Mouse (Mus musculus): Measurements from ENCODE around the gene Zfp526. TPM values are rescaled to one million over a fixed set of nuclear protein-coding genes. Genes with fewer than 3 reads are reported as not detected.

Zfp526 gene
- polyA plus RNA-seq, 1 experiment from 2014 or later, result 3.4 TPM

- DNase-seq (ENCODE audit: low spot score) (no peak), ATAC-seq (ENCODE audit: insufficient number of reproducible peaks, low FRiP score, low TSS enrichment, low read depth) (no peak)
- Histone ChIP-seq H3K27me3 (ENCODE audit: control insufficient read depth, insufficient read depth, low read length) (no peaks in the 10 kb centered on the region), H3K36me3 (ENCODE audit: control insufficient read depth, insufficient read depth, low read length) (0 out of 2 replicates have a peak, but pooled peaks cover 5% of the 10 kb centered on the region), H3K9ac (ENCODE audit: low read length) (no peak overlapping the region), H3K4me2 (ENCODE audit: low read depth, severe bottlenecking) (no peak overlapping the region), H3K4me1 (ENCODE audit: control insufficient read depth, insufficient read depth, low read length) (no peaks in the 10 kb centered on the region), H3K4me3 (ENCODE audit: low read depth, low read length) (no peak overlapping the region), H3K27ac (replicated peaks; ENCODE audit: low read depth, low read length) (no peak overlapping the region), H3K9me3 (ENCODE audit: control insufficient read depth, low read length) (no peaks in the 10 kb centered on the region)
- WGBS, result 87% methylated on average over 16 of the region's 20 CpGs
These were observed 17.6 kb upstream of the Zfp526 start for GRCm38 (mm10) chr7:25203624-25204023.

GRCm38 (mm10) chr7:25205355-25206093 is 15.7 kb upstream of the Zfp526 start:
- DNase-seq (ENCODE audit: low spot score) (no peak), ATAC-seq (ENCODE audit: insufficient number of reproducible peaks, low FRiP score, low TSS enrichment, low read depth) (no peak)
- no peaks in the 10 kb centered on the region for H3K27me3 ChIP-seq (ENCODE audit: control insufficient read depth, insufficient read depth, low read length)
- no peak overlapping the region for H3K4me3 ChIP-seq (ENCODE audit: low read depth, low read length)
- no peak overlapping the region for H3K4me2 ChIP-seq (ENCODE audit: low read depth, severe bottlenecking)
- no peak overlapping the region for H3K27ac ChIP-seq (replicated peaks; ENCODE audit: low read depth, low read length)
- no peaks in the 10 kb centered on the region for H3K4me1 ChIP-seq (ENCODE audit: control insufficient read depth, insufficient read depth, low read length)
- 82% methylated on average over 16 of the region's 16 CpGs for WGBS
- no peaks in the 10 kb centered on the region for H3K9me3 ChIP-seq (ENCODE audit: control insufficient read depth, low read length)
- peaks cover 5% of the 10 kb centered on the region; the same call in 1 of the 2 replicates for H3K36me3 ChIP-seq (ENCODE audit: control insufficient read depth, insufficient read depth, low read length)
- H3K9ac ChIP-seq (ENCODE audit: low read length), result no peak overlapping the region

DNA sequence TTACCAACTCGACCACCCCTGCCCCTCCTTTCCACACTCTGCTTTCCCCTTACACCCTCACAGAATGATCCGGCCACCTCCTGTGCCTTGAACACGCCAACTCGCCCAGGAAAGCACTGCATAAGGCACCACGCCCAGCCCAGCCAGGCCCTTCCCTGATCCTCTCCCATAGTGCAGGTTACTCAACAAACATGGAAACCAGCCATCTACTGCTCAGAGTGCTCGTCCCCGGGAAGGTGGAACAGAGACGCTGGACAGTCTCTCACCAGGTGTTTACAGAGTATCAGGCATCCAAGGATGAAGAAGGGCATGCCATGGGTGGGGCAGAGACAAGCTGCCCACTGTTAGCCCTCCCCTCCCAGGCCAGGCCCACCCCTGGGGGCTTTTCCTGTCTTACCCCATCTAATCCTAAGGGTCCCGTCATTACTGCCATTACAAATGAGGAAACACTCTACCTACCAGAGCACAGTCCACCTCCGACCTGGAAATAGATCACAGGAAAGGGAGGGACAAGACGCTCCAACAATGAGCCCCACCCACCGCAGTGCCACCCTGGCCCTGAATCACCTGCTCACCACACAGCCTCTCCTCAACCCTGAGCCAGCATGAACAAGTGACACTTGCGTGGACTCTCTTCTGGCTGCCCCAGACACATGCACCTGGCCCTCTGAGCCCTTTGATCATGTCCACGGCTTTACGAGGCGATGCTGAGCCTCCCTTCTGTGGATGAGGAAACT is 15.0 kb upstream of the Zfp526 start:
- Histone ChIP-seq H3K9me3 (ENCODE audit: control insufficient read depth, low read length) (no peaks in the 10 kb centered on the region), H3K4me1 (ENCODE audit: control insufficient read depth, insufficient read depth, low read length) (no peaks in the 10 kb centered on the region), H3K36me3 (ENCODE audit: control insufficient read depth, insufficient read depth, low read length) (peaks cover 8% of the 10 kb centered on the region; the same call in 1 of the 2 replicates), H3K4me2 (ENCODE audit: low read depth, severe bottlenecking) (no peak overlapping the region), H3K27me3 (ENCODE audit: control insufficient read depth, insufficient read depth, low read length) (no peaks in the 10 kb centered on the region), H3K9ac (ENCODE audit: low read length) (no peak overlapping the region), H3K4me3 (ENCODE audit: low read depth, low read length) (no peak overlapping the region), H3K27ac (replicated peaks; ENCODE audit: low read depth, low read length) (no peak overlapping the region)
- WGBS, result 86% methylated on average over 16 of the region's 16 CpGs
- ATAC-seq (ENCODE audit: insufficient number of reproducible peaks, low FRiP score, low TSS enrichment, low read depth), result no peak
- no peak for DNase-seq (ENCODE audit: low spot score)

DNA sequence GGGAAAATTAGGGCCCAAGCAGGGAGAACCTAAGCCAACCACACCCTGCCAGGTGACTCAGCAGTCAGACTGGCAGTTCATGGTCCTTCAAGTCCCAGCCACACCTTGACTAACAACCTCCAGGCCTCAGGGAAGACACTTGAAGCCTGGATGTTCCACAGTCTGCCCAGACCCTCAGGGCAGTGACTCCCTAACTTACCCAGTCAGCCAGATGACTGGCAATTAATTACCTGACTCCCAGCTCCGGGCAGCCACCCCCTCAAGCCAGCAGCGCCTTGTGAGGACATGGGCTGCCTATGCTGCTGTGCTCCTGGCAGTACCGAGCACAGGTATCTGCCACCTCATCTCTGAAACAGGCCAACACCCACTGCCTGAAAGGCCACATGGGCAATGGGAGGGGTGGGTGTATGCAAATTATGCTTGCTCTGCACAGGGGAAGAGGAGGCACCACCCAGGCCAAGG is 12.0 kb upstream of the Zfp526 start:
- Histone ChIP-seq H3K36me3 (ENCODE audit: control insufficient read depth, insufficient read depth, low read length) (peaks cover 8% of the 10 kb centered on the region; the same call in 1 of the 2 replicates), H3K27me3 (ENCODE audit: control insufficient read depth, insufficient read depth, low read length) (no peaks in the 10 kb centered on the region), H3K4me1 (ENCODE audit: control insufficient read depth, insufficient read depth, low read length) (no peaks in the 10 kb centered on the region), H3K9ac (ENCODE audit: low read length) (no peak overlapping the region), H3K4me3 (ENCODE audit: low read depth, low read length) (no peak overlapping the region), H3K27ac (replicated peaks; ENCODE audit: low read depth, low read length) (no peak overlapping the region), H3K9me3 (ENCODE audit: control insufficient read depth, low read length) (no peaks in the 10 kb centered on the region), H3K4me2 (ENCODE audit: low read depth, severe bottlenecking) (no peak overlapping the region)
- WGBS, result 59% methylated on average over 3 of the region's 3 CpGs
- no peak for DNase-seq (ENCODE audit: low spot score)
- ATAC-seq (ENCODE audit: insufficient number of reproducible peaks, low FRiP score, low TSS enrichment, low read depth), result no peak

- no peaks in the 10 kb centered on the region for H3K9me3 ChIP-seq (ENCODE audit: control insufficient read depth, low read length)
- H3K9ac ChIP-seq (ENCODE audit: low read length), result no peak overlapping the region
- H3K4me1 ChIP-seq (ENCODE audit: control insufficient read depth, insufficient read depth, low read length), result no peaks in the 10 kb centered on the region
- H3K27me3 ChIP-seq (ENCODE audit: control insufficient read depth, insufficient read depth, low read length), result no peaks in the 10 kb centered on the region
- peaks cover 8% of the 10 kb centered on the region; the same call in 1 of the 2 replicates for H3K36me3 ChIP-seq (ENCODE audit: control insufficient read depth, insufficient read depth, low read length)
- ATAC-seq (ENCODE audit: insufficient number of reproducible peaks, low FRiP score, low TSS enrichment, low read depth), result no peak
- 63% methylated on average over 4 of the region's 4 CpGs for WGBS
- H3K4me3 ChIP-seq (ENCODE audit: low read depth, low read length), result no peak overlapping the region
- no peak overlapping the region for H3K4me2 ChIP-seq (ENCODE audit: low read depth, severe bottlenecking)
- no peak overlapping the region for H3K27ac ChIP-seq (replicated peaks; ENCODE audit: low read depth, low read length)
- DNase-seq (ENCODE audit: low spot score), result no peak
These were observed 10.7 kb upstream of the Zfp526 start for GRCm38 (mm10) chr7:25210482-25210881.

DNA sequence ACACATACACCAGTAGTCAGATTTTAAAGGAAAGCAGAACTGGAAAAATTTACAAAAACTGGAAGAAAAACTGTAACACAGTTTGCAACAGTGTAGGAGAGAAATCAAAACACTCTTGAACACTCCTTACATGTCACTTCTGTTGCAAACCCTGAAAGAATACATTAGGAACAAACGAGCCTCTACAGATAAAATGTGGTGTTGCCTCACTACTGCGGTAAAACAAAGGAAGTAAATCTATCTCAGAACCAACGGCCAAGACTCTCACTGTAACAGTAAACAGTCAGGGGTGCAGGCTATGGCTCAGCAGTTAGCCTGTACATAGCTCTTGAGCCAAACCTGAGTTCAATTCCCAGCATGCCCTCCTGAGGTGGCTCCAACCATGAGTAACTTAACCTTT is 8.1 kb upstream of the Zfp526 start:
- DNase-seq (ENCODE audit: low spot score) (no peak), ATAC-seq (ENCODE audit: insufficient number of reproducible peaks, low FRiP score, low TSS enrichment, low read depth) (no peak)
- WGBS, result 87% methylated on average over 3 of the region's 3 CpGs
- H3K27ac ChIP-seq (replicated peaks; ENCODE audit: low read depth, low read length), result no peak overlapping the region
- no peaks in the 10 kb centered on the region for H3K4me1 ChIP-seq (ENCODE audit: control insufficient read depth, insufficient read depth, low read length)
- no peaks in the 10 kb centered on the region for H3K27me3 ChIP-seq (ENCODE audit: control insufficient read depth, insufficient read depth, low read length)
- H3K4me2 ChIP-seq (ENCODE audit: low read depth, severe bottlenecking), result no peak overlapping the region
- no peak overlapping the region for H3K4me3 ChIP-seq (ENCODE audit: low read depth, low read length)
- H3K9ac ChIP-seq (ENCODE audit: low read length), result no peak overlapping the region
- H3K36me3 ChIP-seq (ENCODE audit: control insufficient read depth, insufficient read depth, low read length), result peaks cover 5% of the 10 kb centered on the region; the same call in 1 of the 2 replicates
- H3K9me3 ChIP-seq (ENCODE audit: control insufficient read depth, low read length), result no peaks in the 10 kb centered on the region

- DNase-seq (ENCODE audit: low spot score) (no peak), ATAC-seq (ENCODE audit: insufficient number of reproducible peaks, low FRiP score, low TSS enrichment, low read depth) (no peak)
- Histone ChIP-seq H3K4me2 (ENCODE audit: low read depth, severe bottlenecking) (no peak overlapping the region), H3K27me3 (ENCODE audit: control insufficient read depth, insufficient read depth, low read length) (no peaks in the 10 kb centered on the region), H3K9ac (ENCODE audit: low read length) (no peak overlapping the region), H3K9me3 (ENCODE audit: control insufficient read depth, low read length) (no peaks in the 10 kb centered on the region), H3K27ac (replicated peaks; ENCODE audit: low read depth, low read length) (no peak overlapping the region), H3K36me3 (ENCODE audit: control insufficient read depth, insufficient read depth, low read length) (peaks cover 5% of the 10 kb centered on the region; the same call in 1 of the 2 replicates), H3K4me3 (ENCODE audit: low read depth, low read length) (no peak overlapping the region), H3K4me1 (ENCODE audit: control insufficient read depth, insufficient read depth, low read length) (peaks cover 6% of the 10 kb centered on the region)
- 82% methylated on average over 2 of the region's 2 CpGs for WGBS
These were observed 7.1 kb upstream of the Zfp526 start for GRCm38 (mm10) chr7:25214172-25214571.

DNA sequence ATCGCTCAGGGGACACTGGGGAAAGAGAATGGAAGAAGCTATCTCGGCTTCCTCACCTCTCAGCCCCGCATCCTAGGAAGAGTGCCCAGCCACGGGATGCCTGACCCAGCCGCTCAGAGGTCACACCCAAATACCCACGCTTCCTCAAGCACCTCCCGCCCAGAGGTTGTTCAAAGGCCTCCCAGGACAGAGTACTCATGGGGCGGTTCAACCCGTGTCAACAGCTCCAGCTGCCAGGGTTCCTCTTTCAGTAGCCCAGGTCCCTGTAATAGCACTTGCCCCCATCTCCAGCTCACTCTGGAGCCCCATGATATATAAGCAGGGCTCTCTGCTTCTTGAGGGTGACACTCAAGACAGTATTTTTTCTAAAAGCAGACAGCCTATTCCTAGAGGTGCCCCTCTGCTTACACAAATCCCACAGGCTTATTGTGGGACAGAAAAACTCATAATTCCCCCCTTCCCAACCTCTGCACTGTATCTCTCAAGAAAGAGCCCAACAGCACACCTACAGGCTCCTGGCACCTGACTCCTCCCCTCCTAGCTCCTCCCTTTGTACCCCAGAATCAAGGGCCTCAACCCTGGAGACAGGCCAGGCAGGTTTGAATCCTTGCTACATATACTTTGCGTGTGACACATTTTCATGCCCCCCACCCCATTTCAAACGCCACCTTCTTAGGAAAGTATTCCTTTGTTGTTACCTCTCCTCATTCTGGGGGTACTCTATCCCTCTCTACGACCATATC is 3.4 kb upstream of the Zfp526 start:
- H3K4me2 ChIP-seq (ENCODE audit: low read depth, severe bottlenecking), result peak overlapping the region; percentile 89; the same call in 1 of the 2 replicates
- no peak overlapping the region for H3K27ac ChIP-seq (replicated peaks; ENCODE audit: low read depth, low read length)
- DNase-seq (ENCODE audit: low spot score) (no peak), ATAC-seq (ENCODE audit: insufficient number of reproducible peaks, low FRiP score, low TSS enrichment, low read depth) (no peak)
- H3K27me3 ChIP-seq (ENCODE audit: control insufficient read depth, insufficient read depth, low read length), result no peaks in the 10 kb centered on the region
- no peak overlapping the region for H3K9ac ChIP-seq (ENCODE audit: low read length)
- peak overlapping the region; percentile 72; the same call in 1 of the 2 replicates for H3K4me3 ChIP-seq (ENCODE audit: low read depth, low read length)
- peaks cover 21% of the 10 kb centered on the region for H3K4me1 ChIP-seq (ENCODE audit: control insufficient read depth, insufficient read depth, low read length)
- H3K36me3 ChIP-seq (ENCODE audit: control insufficient read depth, insufficient read depth, low read length), result no peaks in the 10 kb centered on the region
- WGBS, result 64% methylated on average over 12 of the region's 12 CpGs
- no peaks in the 10 kb centered on the region for H3K9me3 ChIP-seq (ENCODE audit: control insufficient read depth, low read length)

All from limb, embryonic 11.5 days (tissue).